Mouse (Mus musculus) gastrocnemius, adult 8-10 months (tissue): Measurements from ENCODE around the gene Zfp512. TPM values are rescaled to one million over a fixed set of nuclear protein-coding genes. Genes with fewer than 3 reads are reported as not detected.
A peak's percentile ranks its signal among the peaks of the same experiment; 100 is the strongest.
"Not testable (repeated sequence)": the region's sequence is repeated elsewhere in the genome, so short reads cannot be mapped to it uniquely, and the experiment has no call there.

ENCODE experiments used
- DNase-seq, 2 experiments: peaks; one replicate each; pipeline ENCODE4 v3.0.0; 2022; ENCODE audit warnings: low spot score in 2 of 2
- total RNA-seq, 4 experiments: library from RNA; stranded (reverse); gene quantifications; 2 replicates each; pipeline ENCODE4 v1.2.4; 2022

Zfp512 gene
- 10 to 100 TPM; 11.5 to 14.3 (median 12.8) TPM for total RNA-seq

DNA sequence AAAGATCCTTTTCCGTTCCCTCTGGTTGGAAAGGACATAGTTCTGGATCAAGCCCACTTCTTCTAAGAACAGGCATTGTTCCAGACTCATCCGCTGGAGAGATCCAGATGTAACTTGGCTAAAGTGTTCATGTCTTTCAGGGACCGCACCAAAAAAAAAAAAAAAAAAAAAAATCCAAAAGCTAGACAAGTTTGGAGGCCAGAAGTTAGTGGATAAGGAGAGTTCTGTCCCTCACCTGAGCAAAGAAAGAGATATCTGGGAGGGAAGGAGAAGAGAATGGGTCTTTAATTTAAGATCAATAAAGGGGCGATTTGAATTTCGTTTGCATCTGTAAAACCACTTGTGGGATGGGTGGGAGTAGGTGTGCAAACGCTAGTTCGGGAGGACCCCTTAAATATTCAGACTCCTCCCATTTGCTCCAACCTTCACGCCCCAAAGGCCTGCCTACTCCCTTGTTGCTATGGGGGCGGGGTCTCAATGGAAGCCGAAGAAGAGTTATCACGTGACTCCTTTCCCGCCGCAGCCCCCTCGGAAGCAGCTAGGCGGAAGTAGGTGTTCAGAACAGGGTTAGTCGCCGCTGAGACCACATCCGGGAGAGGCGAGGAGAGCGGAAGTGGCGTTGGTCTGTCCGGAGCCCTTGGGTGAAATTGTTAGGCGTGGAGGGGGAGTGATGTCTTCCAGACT lies at the start of gene Zfp512:
Gene Zfp512 (plus strand): TSS at position 554 of the 684 bp plus-strand sequence.
- peak; percentile 90 to 92 for DNase-seq

DNA sequence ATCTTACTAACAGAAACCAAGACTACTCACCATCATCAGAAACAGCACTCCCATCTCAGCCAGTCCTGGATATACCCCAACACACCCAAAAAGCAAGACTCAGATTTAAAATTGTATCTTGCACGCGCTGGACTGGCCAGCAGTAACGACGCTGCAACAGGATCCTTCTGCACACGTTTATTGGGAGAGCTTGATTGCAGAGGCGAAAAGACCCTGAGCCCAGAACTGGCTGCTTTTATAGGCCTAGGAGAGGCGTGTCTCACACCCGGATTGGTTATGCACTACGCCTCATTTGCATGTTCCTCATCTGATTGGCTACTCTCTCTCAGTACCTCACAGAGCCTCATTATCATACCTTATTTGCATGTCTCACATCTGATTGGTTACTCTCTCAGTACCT lies 17.5 kb upstream of the Zfp512 start:
- not testable (repeated sequence) for DNase-seq

- no peak for DNase-seq
Observed at GRCm38 (mm10) chr5:31451336-31451735, 895 bp upstream of the Zfp512 start.

- no peak for DNase-seq
Observed at GRCm38 (mm10) chr5:31452562-31452878, 289 bp downstream of the Zfp512 start.

- no peak for DNase-seq
Observed at GRCm38 (mm10) chr5:31452886-31453410, 717 bp downstream of the Zfp512 start.

GRCm38 (mm10) chr5:31467798-31468197 lies 15.6 kb downstream of the Zfp512 start:
- DNase-seq, result no peak

DNA sequence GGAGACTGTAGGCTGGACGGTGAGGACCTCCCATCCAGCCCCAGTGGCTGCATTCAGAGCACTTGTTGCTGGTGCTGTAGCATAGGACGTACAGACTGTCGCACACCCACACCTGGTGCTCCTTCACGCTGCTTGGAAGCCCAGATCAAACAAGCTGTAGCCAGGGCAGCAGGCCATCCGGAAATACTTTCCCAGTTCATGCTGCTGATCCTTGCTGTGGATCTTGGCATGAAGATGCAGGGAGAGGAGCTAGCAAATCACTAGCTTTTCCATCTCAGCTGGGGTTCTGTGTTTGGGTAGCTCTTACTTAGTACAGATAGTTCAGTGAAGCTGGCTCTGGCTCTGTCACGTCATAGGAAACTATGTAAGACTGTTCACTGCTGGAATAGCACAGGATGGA lies 17.5 kb downstream of the Zfp512 start:
- DNase-seq, result no peak

- no peak for DNase-seq
Observed at GRCm38 (mm10) chr5:31470334-31470733, 18.1 kb downstream of the Zfp512 start.

- DNase-seq, result no peak
Observed at GRCm38 (mm10) chr5:31480536-31480935, 28.3 kb downstream of the Zfp512 start.

- DNase-seq, result no peak
Observed at GRCm38 (mm10) chr5:31485440-31485839, 33.2 kb downstream of the Zfp512 start, which contains the start of gene 4930548H24Rik. Gene 4930548H24Rik, plus strand, starts transcription at chr5:31485740.

- no peak for DNase-seq
Observed at GRCm38 (mm10) chr5:31487889-31488288, 35.7 kb downstream of the Zfp512 start.

- DNase-seq, result no peak
Observed at GRCm38 (mm10) chr5:31489116-31489769, 37.0 kb downstream of the Zfp512 start.

GRCm38 (mm10) chr5:31492031-31492430 lies 39.8 kb downstream of the Zfp512 start:
- no peak for DNase-seq

- peak; percentile 76 to 80 for DNase-seq
Observed at GRCm38 (mm10) chr5:31494513-31495297, 42.5 kb downstream of the Zfp512 start, which contains the start of gene Gpn1. Gene Gpn1, plus strand, starts transcription at chr5:31494741.

DNA sequence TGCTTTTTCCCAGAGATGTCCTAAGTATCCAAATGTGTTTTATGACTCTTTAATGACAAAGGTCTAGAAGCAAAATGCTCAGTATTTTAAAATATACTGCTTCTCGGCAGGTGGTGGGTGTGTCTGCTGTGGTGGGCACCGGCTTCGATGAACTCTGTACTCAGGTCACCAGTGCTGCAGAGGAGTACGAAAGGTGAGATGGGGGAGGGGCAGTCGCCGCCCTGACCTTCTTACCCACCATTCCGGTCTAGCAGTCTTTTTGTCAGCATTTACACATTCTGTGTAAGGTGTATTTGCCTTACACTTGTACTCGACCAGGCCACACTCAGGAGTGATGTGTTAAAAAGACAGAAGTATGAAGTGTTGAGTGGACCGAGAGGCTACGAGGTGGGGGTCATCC lies 52.6 kb downstream of the Zfp512 start:
- DNase-seq, result no peak

- DNase-seq, result no peak
Observed at GRCm38 (mm10) chr5:31512481-31512880, 60.2 kb downstream of the Zfp512 start.

DNA sequence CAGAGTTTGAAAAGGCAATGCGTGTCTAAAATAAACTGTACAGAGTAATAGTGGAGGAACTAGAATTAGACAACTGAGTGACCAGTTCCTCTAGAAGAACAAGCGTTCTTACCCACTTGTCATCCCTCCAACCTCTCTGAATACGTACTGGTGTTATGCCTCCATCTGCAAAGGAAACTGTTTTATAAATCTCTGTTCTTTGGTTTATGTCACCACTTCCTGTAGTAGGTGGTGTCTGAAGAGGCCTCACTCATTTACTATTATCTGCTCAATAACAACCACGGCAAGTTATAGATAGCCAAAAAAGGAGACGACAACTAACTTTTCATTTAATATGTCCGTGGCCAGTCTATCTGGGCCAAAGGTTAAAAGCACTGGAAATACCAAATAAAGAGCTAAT lies 68.3 kb downstream of the Zfp512 start:
- no peak for DNase-seq

DNA sequence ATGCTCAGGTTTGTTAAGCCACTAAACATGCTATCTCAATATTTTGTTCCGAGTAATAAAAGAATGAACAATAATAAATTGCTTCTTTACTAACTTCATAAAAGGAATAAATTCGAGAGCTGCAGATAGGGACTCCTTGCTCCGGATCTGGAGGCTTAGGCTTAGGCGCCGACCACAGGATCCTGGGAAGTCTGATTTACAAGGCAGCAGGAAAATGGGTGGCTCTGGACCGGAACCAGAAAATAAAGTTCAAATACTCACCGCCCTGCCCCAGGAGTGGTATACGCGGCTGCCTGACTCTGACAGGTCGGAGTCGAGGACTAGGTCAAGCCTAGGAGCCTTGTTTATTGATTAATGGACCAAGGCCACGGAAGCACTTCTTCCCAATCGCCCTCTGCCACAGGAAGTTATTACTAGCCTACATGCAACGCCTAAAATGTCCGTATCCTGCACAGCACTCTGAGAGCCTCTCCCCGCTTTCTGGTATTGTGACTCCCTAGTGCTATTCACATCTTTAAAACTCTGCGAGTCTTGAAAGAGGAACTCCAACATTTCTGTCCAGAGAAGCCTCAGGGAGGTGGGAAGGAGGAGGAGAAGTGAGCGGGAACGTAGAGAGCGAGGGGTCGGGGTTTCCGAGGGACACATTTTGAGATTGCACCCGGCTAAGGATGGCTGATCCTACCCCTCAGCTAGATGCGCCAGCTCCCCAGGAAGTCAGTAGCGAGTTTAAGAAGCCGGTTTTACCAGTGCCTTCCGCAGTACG lies 74.3 kb downstream of the Zfp512 start, which contains the start of gene Slc4a1ap:
Gene Slc4a1ap (plus strand): TSS at position 642 of the 763 bp plus-strand sequence.
- DNase-seq, result peak; percentile 51 to 59

DNA sequence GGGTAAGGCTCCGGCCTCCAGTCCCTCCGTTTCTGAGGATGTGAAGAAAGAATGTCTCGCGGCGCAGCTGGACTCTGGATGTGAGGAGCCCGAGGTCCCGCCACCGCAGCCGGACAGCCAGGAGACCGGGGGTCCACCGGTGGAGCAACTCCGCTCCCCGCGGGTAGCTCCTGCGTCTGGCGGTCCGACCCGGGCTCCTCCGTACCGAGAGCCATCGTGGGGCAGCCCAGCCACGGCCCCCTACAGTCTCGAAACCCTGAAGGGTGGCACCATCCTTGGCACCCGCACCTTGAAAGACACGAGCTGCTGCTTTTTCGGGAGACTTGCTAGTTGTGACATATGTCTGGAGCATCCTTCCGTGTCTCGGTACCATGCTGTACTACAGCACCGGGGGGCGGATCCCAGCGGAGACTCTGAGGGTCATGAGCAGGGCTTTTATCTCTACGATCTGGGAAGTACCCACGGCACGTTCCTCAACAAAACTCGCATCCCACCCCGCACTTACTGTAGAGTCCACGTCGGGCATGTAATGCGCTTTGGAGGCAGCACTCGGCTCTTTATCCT lies 75.0 kb downstream of the Zfp512 start:
- peak in 1 of 2 experiments; percentile 5 for DNase-seq

- DNase-seq, result not testable (repeated sequence)
Observed at GRCm38 (mm10) chr5:31527707-31528106, 75.5 kb downstream of the Zfp512 start, which contains the start of gene Supt7l. Gene Supt7l, minus strand, starts transcription at chr5:31527807.

- no peak for DNase-seq
Observed at GRCm38 (mm10) chr5:31528560-31528959, 76.3 kb downstream of the Zfp512 start.
